Comparison of ENCODE assay signal across 8 mouse cellular contexts in the genomic region with DNA sequence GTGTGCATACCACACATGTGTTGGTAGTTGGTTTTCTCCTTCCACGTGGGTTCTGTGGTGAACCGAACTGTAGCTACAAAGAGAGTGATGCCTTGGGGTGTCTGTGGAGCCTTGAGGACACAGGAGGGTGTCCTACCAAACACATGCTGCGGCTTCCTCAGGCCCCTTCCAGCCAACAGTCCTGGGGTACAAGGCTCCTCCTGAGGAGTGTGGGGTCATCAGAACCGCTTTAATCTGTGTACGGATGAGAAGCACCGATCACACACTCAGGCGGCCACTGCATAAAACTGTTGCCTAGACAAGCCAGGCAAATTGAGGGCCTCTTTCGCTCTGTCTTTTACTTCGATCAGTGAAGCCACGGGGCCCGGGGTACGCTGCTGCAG. TPM values are rescaled to one million over a fixed set of nuclear protein-coding genes. Genes with fewer than 3 reads are reported as not detected.
DNase-seq lines count a peak whose midpoint lies in the region; ATAC-seq and TF ChIP-seq lines count a peak whose summit lies in the region.

No protein-coding gene starts in this region.

- H3K27me3 ChIP-seq in megakaryocyte, embryonic 14.5 days (replicated peaks) = no peaks in the 10 kb centered on the region
- no peaks in the 10 kb centered on the region for H3K27me3 ChIP-seq in heart, embryonic 11.5 days (ENCODE audit: control insufficient read depth, insufficient read depth, low read length)
- no peaks in the 10 kb centered on the region for H3K27me3 ChIP-seq in kidney, embryonic 16.5 days (ENCODE audit: insufficient read depth, low read length)
- no peaks in the 10 kb centered on the region for H3K27me3 ChIP-seq in liver, postnatal 0 days (ENCODE audit: insufficient read depth, low read length)

- DNase-seq in cerebellum, postnatal 14 days = peak; percentile 65 to 68
- DNase-seq in liver, postnatal 0 days = peak; percentile 55
- DNase-seq in right cerebral cortex, adult 2 months (ENCODE audit: low spot score in 2 of 2) = peak; percentile 39 to 41

- no peak for ATAC-seq in megakaryocyte, adult 5-6 weeks (ENCODE audit: poor library complexity, severe bottlenecking)
- no peak for ATAC-seq in heart, embryonic 11.5 days (replicated peaks; ENCODE audit: insufficient number of reproducible peaks, low FRiP score, low TSS enrichment)
- ATAC-seq in kidney, embryonic 16.5 days (ENCODE audit: low FRiP score, low TSS enrichment) = 0 out of 2 replicates have a peak, but pooled peaks have one; percentile 0
- no peak for ATAC-seq in liver, postnatal 0 days
- ATAC-seq in megakaryocyte progenitor cell, adult 5-6 weeks (replicated peaks; ENCODE audit: poor library complexity) = no peak

- no peaks in the 10 kb centered on the region for H3K9me3 ChIP-seq in megakaryocyte, embryonic 14.5 days
- H3K9me3 ChIP-seq in heart, embryonic 11.5 days (replicated peaks; ENCODE audit: control insufficient read depth, low read length) = no peaks in the 10 kb centered on the region
- H3K9me3 ChIP-seq in kidney, embryonic 16.5 days (ENCODE audit: low read length) = no peaks in the 10 kb centered on the region
- H3K9me3 ChIP-seq in liver, postnatal 0 days (ENCODE audit: low read length) = no peaks in the 10 kb centered on the region

- H3K36me3 ChIP-seq in megakaryocyte, embryonic 14.5 days (replicated peaks; ENCODE audit: low read length) = peaks cover 10% of the 10 kb centered on the region
- no peaks in the 10 kb centered on the region for H3K36me3 ChIP-seq in heart, embryonic 11.5 days (ENCODE audit: control insufficient read depth, insufficient read depth, low read length)
- no peaks in the 10 kb centered on the region for H3K36me3 ChIP-seq in kidney, embryonic 16.5 days (ENCODE audit: insufficient read depth, low read length)
- no peaks in the 10 kb centered on the region for H3K36me3 ChIP-seq in liver, postnatal 0 days (replicated peaks; ENCODE audit: insufficient read depth, low read length)

- TF ChIP-seq EP300 in liver, postnatal 0 days (IDR thresholded peaks at IDR 0.05; ENCODE audit: low read depth) = no peak

- H3K4me1 ChIP-seq in megakaryocyte, embryonic 14.5 days = peaks cover 40% of the 10 kb centered on the region
- peaks cover 22% of the 10 kb centered on the region for H3K4me1 ChIP-seq in heart, embryonic 11.5 days (ENCODE audit: control insufficient read depth, insufficient read depth, low read length)
- H3K4me1 ChIP-seq in kidney, embryonic 16.5 days (ENCODE audit: insufficient read depth, low read length) = peaks cover 31% of the 10 kb centered on the region
- H3K4me1 ChIP-seq in liver, postnatal 0 days (ENCODE audit: insufficient read depth) = peaks cover 32% of the 10 kb centered on the region

- H3K9ac ChIP-seq in heart, embryonic 11.5 days (ENCODE audit: low read depth, low read length) = peak overlapping the region; percentile 72
- peak overlapping the region; percentile 79 for H3K9ac ChIP-seq in kidney, embryonic 16.5 days (replicated peaks; ENCODE audit: low read length)
- peak overlapping the region; percentile 74 for H3K9ac ChIP-seq in liver, postnatal 0 days (replicated peaks)

- peak overlapping the region; percentile 93 for H3K4me3 ChIP-seq in megakaryocyte, embryonic 14.5 days (replicated peaks)
- peak overlapping the region; percentile 35 for H3K4me3 ChIP-seq in heart, embryonic 11.5 days (ENCODE audit: low read depth, low read length)
- peak overlapping the region; percentile 55 for H3K4me3 ChIP-seq in kidney, embryonic 16.5 days (ENCODE audit: low read length)
- H3K4me3 ChIP-seq in liver, postnatal 0 days (ENCODE audit: low read depth, low read length) = peak overlapping the region; percentile 41

- peak overlapping the region; percentile 79 for H3K27ac ChIP-seq in heart, embryonic 11.5 days (ENCODE audit: low read depth, low read length)
- H3K27ac ChIP-seq in kidney, embryonic 16.5 days (ENCODE audit: low read length) = peak overlapping the region; percentile 91
- peak overlapping the region; percentile 76 for H3K27ac ChIP-seq in liver, postnatal 0 days (ENCODE audit: low read depth)

- H3K4me2 ChIP-seq in heart, embryonic 11.5 days = peak overlapping the region; percentile 62
- H3K4me2 ChIP-seq in kidney, embryonic 16.5 days (replicated peaks; ENCODE audit: low read depth, low read length) = peak overlapping the region; percentile 72
- H3K4me2 ChIP-seq in liver, postnatal 0 days (ENCODE audit: low read depth, low read length) = peak overlapping the region; percentile 87

- TF ChIP-seq CTCF in liver, postnatal 0 days (IDR thresholded peaks at IDR 0.05; ENCODE audit: low read depth) = no peak

- WGBS in heart, embryonic 11.5 days (ENCODE audit: insufficient replicate concordance) = 21% methylated on average over 12 of the region's 12 CpGs
- WGBS in kidney, embryonic 16.5 days = 16% methylated on average over 12 of the region's 12 CpGs
- 6% methylated on average over 12 of the region's 12 CpGs for WGBS in liver, postnatal 0 days (ENCODE audit: insufficient replicate concordance)

RNA-seq across cellular contexts. Expression of a gene that starts 0.9 kb away (rescaled TPM):
- polyA plus RNA-seq in megakaryocyte, embryonic 14.5 days (2012; ENCODE audit: insufficient read depth, low replicate concordance) = 2.5 TPM in 1 of 2 replicates, not detected in the other
- total RNA-seq in megakaryocyte, adult 5-6 weeks (2015) = 19.5 and 20.8 TPM in 2 replicates
- total RNA-seq in megakaryocyte, adult 5-6 weeks (2017) = 24.7 and 33.1 TPM in 2 replicates
- polyA plus RNA-seq in heart, embryonic 11.5 days (2014; fragmentation: Nextera tagmentation; extraction: Ambion mirVana) = 19.8 and 20.4 TPM in 2 replicates
- polyA plus RNA-seq in kidney, embryonic 16.5 days (2015; fragmentation: Nextera tagmentation; extraction: Ambion mirVana) = 38.2 and 44.5 TPM in 2 replicates
- 5.5 and 6.1 TPM in 2 replicates for polyA plus RNA-seq in liver, postnatal 0 days (2015; fragmentation: Nextera tagmentation; extraction: Ambion mirVana)
- total RNA-seq in megakaryocyte progenitor cell, adult 5-6 weeks (2015) = 15.0 and 18.9 TPM in 2 replicates
- 19.8 and 21.2 TPM in 2 replicates for total RNA-seq in megakaryocyte progenitor cell, adult 5-6 weeks (2017)

RNA-seq across cellular contexts. Expression of a gene that starts 43.7 kb away (rescaled TPM):
- 77.3 and 604 TPM in 2 replicates for polyA plus RNA-seq in megakaryocyte, embryonic 14.5 days (2012; ENCODE audit: insufficient read depth, low replicate concordance)
- 92.8 and 95.7 TPM in 2 replicates for total RNA-seq in megakaryocyte, adult 5-6 weeks (2015)
- total RNA-seq in megakaryocyte, adult 5-6 weeks (2017) = 215 and 217 TPM in 2 replicates
- polyA plus RNA-seq in heart, embryonic 11.5 days (2014; fragmentation: Nextera tagmentation; extraction: Ambion mirVana) = 528 and 531 TPM in 2 replicates
- polyA plus RNA-seq in kidney, embryonic 16.5 days (2015; fragmentation: Nextera tagmentation; extraction: Ambion mirVana) = 262 and 271 TPM in 2 replicates
- 213 and 215 TPM in 2 replicates for polyA plus RNA-seq in liver, postnatal 0 days (2015; fragmentation: Nextera tagmentation; extraction: Ambion mirVana)
- 120 and 129 TPM in 2 replicates for total RNA-seq in megakaryocyte progenitor cell, adult 5-6 weeks (2015)
- total RNA-seq in megakaryocyte progenitor cell, adult 5-6 weeks (2017) = 209 and 291 TPM in 2 replicates

RNA-seq across cellular contexts. Expression of a gene that starts 43.8 kb away (rescaled TPM):
- 13.5 and 35.0 TPM in 2 replicates for polyA plus RNA-seq in megakaryocyte, embryonic 14.5 days (2012; ENCODE audit: insufficient read depth, low replicate concordance)
- 2.8 and 3.4 TPM in 2 replicates for total RNA-seq in megakaryocyte, adult 5-6 weeks (2015)
- total RNA-seq in megakaryocyte, adult 5-6 weeks (2017) = 3.7 and 7.3 TPM in 2 replicates
- 20.5 and 22.2 TPM in 2 replicates for polyA plus RNA-seq in heart, embryonic 11.5 days (2014; fragmentation: Nextera tagmentation; extraction: Ambion mirVana)
- 51.6 and 57.8 TPM in 2 replicates for polyA plus RNA-seq in kidney, embryonic 16.5 days (2015; fragmentation: Nextera tagmentation; extraction: Ambion mirVana)
- 8.9 and 10.0 TPM in 2 replicates for polyA plus RNA-seq in liver, postnatal 0 days (2015; fragmentation: Nextera tagmentation; extraction: Ambion mirVana)
- 8.8 and 9.3 TPM in 2 replicates for total RNA-seq in megakaryocyte progenitor cell, adult 5-6 weeks (2015)
- total RNA-seq in megakaryocyte progenitor cell, adult 5-6 weeks (2017) = 20.5 and 21.9 TPM in 2 replicates

Comparison
In these comparisons a context has a peak if more than half of its experiments do, and no peak if none do; other contexts are left out.
1. H3K4me3 ChIP-seq: peak in every context shown above with its lines; median percentile 93 in megakaryocyte, embryonic 14.5 days; 55 in kidney, embryonic 16.5 days; 41 in liver, postnatal 0 days; 35 in heart, embryonic 11.5 days.